Mouse (Mus musculus): Measurements from ENCODE around the gene Orc1.

Gene Orc1

GRCm38 (mm10) chr4:108635101-108635500 is 55.9 kb downstream of the Orc1 start:
- no peak for DNase-seq (ENCODE audit: low read depth, low spot score)

DNA sequence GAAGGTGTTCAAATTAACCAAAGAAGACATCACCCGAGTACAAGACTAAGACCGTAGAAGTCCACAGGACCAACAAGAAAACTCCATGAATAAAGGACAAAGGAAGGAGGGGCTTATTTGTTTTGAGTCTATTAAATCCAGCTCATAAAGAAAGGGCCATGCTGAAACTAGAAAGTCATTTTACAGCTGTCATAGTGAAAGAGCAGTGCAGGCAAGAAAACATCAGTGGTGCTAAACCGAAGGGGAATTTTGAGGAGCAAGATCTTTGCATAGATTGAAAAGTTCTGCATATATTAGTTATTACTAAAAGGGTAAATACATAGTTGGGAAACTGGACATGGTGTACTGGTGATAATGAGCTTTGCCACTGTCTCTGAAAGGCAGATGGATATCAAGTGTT is 58.5 kb downstream of the Orc1 start:
- no peak for DNase-seq (ENCODE audit: low read depth, low spot score)

DNA sequence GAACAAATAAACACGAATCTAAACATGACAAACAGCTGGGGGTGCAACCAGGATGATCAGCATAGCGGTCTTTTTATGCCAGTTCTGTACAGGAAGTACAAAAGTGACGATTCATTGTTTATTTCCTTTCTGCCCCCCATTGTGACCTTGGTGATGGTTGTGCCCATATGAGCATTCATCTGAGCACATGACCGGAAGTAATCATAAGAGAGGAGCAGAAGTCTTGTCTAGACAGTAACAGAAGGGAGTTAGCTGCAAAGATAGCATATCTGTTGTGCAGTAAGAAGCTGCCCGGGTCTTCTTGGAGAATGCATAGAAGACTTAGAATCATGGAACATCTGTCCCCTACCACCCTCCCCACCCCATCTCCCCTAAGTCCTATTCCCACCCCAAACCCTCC is 59.5 kb downstream of the Orc1 start:
- no peak for DNase-seq (ENCODE audit: low read depth, low spot score)

- DNase-seq (ENCODE audit: low read depth, low spot score), result peak; percentile 5
These were observed 85.2 kb downstream of the Orc1 start for GRCm38 (mm10) chr4:108664407-108664806.

All from embryo, embryonic 11.5 days (tissue).